Mouse (Mus musculus) hindbrain, embryonic 12.5 days (tissue): Measurements from ENCODE around the gene Vwf. TPM values are rescaled to one million over a fixed set of nuclear protein-coding genes. Genes with fewer than 3 reads are reported as not detected.
A peak's percentile ranks its signal among the peaks of the same experiment; 100 is the strongest.

Source experiments
- ATAC-seq: fragments of 200-750 bp; cut with Nextera tagmentation; 2 replicates; pipeline ENCODE4 v1.8.0; 2017; ENCODE audit warnings: moderate TSS enrichment; ENCODE audit not compliant: low FRiP score
- H3K27ac ChIP-seq: fragments of 300-500 bp; sonication (generic); 2 replicates; pipeline ENCODE4 v1.5.1; 2016; ENCODE audit warnings: mild to moderate bottlenecking
- H3K27me3 ChIP-seq: fragments of 300-500 bp; sonication (generic); 2 replicates; pipeline ENCODE4 v1.6.1; 2016; ENCODE audit warnings: mild to moderate bottlenecking
- H3K36me3 ChIP-seq: fragments of 300-500 bp; sonication (generic); 2 replicates; pipeline ENCODE4 v1.6.1; 2016; ENCODE audit warnings: mild to moderate bottlenecking
- H3K4me1 ChIP-seq: fragments of 300-500 bp; sonication (generic); 2 replicates; pipeline ENCODE4 v1.6.1; 2016
- H3K4me2 ChIP-seq: fragments of 300-500 bp; sonication (generic); replicated peaks from 2 replicates; pipeline ENCODE4 v1.6.1; 2016; ENCODE audit warnings: mild to moderate bottlenecking
- H3K4me3 ChIP-seq: fragments of 300-500 bp; sonication (generic); 2 replicates; pipeline ENCODE4 v1.5.1; 2016; ENCODE audit warnings: mild to moderate bottlenecking
- H3K9ac ChIP-seq: fragments of 300-500 bp; sonication (generic); 2 replicates; pipeline ENCODE4 v1.6.1; 2016; ENCODE audit warnings: mild to moderate bottlenecking, moderate library complexity
- H3K9me3 ChIP-seq: fragments of 300-500 bp; sonication (generic); replicated peaks from 2 replicates; pipeline ENCODE4 v1.6.1; 2016; ENCODE audit warnings: mild to moderate bottlenecking
- WGBS: fragments of 180-500 bp; shearing (Covaris S2); methylation state at CpG from one replicate; pipeline ENCODE4 v1.1.7; 2016; 5-methylcytosine and 5-hydroxymethylcytosine counted together
- polyA plus RNA-seq: library from polyadenylated mRNA; unstranded; fragments of >200 nt; fragmentation: Nextera tagmentation; extraction: Ambion mirVana; gene quantifications from 2 replicates; pipeline ENCODE4 v1.2.1, GENCODE M21; 2016

Vwf gene
- polyA plus RNA-seq, 1 experiment from 2014 or later, result 11.3 TPM

DNA sequence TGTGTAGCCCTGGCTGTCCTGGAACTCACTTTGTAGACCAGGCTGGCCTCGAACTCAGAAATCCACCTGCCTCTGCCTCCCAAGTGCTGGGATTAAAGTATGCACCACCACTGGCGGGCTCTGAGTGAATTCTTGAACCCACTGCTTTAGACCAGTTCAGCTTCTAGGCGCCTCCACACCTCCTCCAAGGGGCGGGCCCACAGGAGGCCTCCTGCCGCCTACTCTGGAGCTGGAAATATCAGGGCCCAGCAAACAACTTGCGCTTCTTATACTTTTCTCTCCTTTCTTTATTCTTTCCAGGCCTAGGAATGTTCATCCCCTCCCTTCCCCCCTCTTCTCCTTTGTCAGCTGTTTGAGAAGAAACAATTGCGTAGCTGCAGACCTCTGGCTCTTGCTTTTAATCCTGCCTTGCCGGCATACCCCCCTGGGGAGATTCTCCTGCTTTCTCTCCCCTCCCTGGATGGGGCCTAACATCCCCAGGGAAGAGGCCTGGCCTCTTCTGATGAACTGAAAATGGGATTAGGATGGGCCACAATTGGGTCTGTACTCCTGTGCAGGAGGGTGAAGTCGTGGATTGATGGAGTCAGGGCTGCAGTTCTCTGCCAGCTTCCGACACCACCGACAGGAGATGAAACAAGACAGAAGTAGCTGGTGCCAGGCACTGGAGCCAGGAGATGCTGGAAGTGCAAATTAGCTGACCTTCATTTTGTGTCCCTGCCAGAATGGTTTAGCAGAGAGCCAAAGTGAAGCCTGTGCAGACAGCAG lies 31.5 kb downstream of the Vwf start:
- ATAC-seq, result no peak; the same call in 1 of the 2 replicates
- WGBS, result 32% methylated on average over 11 of the region's 11 CpGs
- Histone ChIP-seq H3K27me3 (no peaks in the 10 kb centered on the region), H3K9ac (no peak overlapping the region), H3K4me3 (no peak overlapping the region), H3K27ac (no peak overlapping the region), H3K4me2 (no peak overlapping the region), H3K9me3 (no peaks in the 10 kb centered on the region), H3K36me3 (no peaks in the 10 kb centered on the region), H3K4me1 (peaks cover 11% of the 10 kb centered on the region)

DNA sequence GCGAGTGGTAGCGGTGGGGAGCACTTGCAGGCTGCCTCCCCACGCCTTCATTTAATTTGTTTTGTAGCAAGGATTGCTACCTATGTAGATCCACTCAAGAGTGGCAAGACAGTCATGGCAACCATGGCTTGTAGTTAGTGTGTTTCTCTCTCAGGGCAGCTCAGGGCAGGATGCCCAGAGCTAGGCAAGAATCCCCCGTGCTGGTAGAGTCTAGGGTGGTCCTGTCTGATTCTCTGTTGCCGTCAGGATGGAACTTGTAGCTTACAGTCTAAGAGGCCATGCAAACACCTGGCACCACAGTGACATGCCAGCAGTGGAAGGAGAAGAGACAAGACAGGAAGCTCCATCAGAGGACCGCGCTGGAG lies 32.1 kb downstream of the Vwf start:
- Histone ChIP-seq H3K4me1 (peaks cover 7% of the 10 kb centered on the region), H3K4me2 (no peak overlapping the region), H3K27ac (no peak overlapping the region), H3K9ac (no peak overlapping the region), H3K4me3 (no peak overlapping the region), H3K36me3 (no peaks in the 10 kb centered on the region), H3K27me3 (no peaks in the 10 kb centered on the region), H3K9me3 (no peaks in the 10 kb centered on the region)
- no peak for ATAC-seq
- 72% methylated on average over 7 of the region's 7 CpGs for WGBS

DNA sequence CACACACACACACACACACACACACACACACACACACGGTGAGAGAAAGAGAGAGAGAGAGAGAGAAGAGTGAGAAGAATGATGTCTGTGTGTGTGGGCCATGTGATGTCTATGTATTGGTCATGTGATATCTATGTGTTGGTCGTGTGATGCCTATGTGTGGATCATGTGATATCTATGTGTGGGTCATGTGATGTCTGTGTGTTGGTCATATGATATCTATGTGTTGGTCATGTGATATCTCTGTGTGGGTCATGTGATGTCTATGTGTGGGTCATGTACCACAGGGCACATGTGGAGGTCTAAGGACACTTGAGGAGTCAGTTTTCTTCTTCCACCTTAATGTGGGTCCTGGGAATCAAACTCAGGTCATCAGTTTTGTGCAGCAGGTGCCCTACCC lies 33.3 kb downstream of the Vwf start:
- Histone ChIP-seq H3K27ac (no peak overlapping the region), H3K4me3 (no peak overlapping the region), H3K9ac (no peak overlapping the region), H3K9me3 (no peaks in the 10 kb centered on the region), H3K36me3 (no peaks in the 10 kb centered on the region), H3K4me1 (peaks cover 7% of the 10 kb centered on the region), H3K27me3 (no peaks in the 10 kb centered on the region), H3K4me2 (no peak overlapping the region)
- ATAC-seq, result no peak
- 99% methylated on average over 2 of the region's 2 CpGs for WGBS

DNA sequence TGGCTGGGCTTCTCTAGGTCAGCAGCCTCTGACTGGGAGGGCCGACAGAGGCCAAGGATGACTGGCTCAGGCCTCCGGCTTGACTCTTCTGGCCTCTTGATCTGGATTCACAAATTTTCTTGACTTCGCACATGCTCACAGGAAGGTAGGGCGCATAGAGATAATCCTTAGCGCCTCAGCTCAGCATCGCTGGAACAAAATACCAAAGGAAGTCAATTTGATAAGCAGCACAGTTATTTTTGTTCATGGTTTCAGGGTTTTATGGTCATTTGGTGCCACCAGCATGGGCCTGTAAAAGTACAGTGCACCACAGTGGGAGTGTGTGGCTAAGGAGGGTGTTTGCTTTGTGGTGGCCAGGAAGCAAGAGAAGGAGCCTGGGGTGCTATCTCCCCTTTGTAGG lies 37.1 kb downstream of the Vwf start:
- Histone ChIP-seq H3K36me3 (no peaks in the 10 kb centered on the region), H3K4me2 (no peak overlapping the region), H3K9me3 (no peaks in the 10 kb centered on the region), H3K4me1 (peaks cover 12% of the 10 kb centered on the region), H3K9ac (no peak overlapping the region), H3K27ac (no peak overlapping the region), H3K4me3 (no peak overlapping the region), H3K27me3 (no peaks in the 10 kb centered on the region)
- 86% methylated on average over 6 of the region's 6 CpGs for WGBS
- ATAC-seq, result no peak

DNA sequence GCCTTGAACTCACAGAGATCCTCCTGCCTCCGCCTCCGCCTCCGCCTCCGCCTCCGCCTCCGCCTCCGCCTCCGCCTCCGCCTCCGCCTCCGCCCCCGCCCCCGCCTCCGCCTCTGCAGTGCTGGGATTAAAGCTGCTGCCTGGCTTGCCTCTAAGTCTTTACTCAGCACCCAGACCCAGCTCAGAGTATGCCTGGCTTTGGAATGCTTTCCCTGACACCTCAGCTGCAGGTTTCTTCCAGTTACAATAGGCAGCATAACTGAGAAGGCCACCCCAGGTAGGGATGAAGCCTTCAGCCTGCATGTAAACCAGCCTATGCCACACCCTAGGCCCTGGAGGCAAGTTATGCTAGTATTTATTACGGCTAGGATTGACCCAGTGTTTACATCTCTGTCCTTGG lies 37.7 kb downstream of the Vwf start:
- no peak overlapping the region for H3K4me3 ChIP-seq
- WGBS, result 95% methylated on average over 15 of the region's 15 CpGs
- H3K27ac ChIP-seq, result no peak overlapping the region
- no peak overlapping the region for H3K9ac ChIP-seq
- no peak overlapping the region for H3K4me2 ChIP-seq
- H3K4me1 ChIP-seq, result peaks cover 12% of the 10 kb centered on the region
- no peaks in the 10 kb centered on the region for H3K36me3 ChIP-seq
- ATAC-seq, result no peak
- no peaks in the 10 kb centered on the region for H3K9me3 ChIP-seq
- no peaks in the 10 kb centered on the region for H3K27me3 ChIP-seq

DNA sequence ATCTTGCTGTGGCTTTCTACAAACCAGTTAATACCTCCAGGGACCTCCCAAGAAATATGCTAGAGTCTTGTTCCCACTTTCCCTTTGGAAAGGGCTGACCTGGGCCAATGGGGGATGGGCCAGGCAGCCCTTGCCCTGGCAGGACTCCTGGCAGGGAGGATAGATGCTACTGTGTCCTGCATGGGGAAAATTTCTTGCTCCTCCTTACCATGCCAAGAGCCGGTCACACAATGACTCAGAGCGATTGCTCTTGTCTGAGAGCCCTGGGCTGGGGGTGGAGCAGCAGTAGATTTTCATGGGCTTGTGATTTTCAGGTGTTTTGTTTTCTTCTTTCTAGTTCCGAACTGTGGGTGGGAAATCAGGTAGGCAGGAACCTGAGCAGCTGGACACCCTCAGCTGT lies 39.0 kb downstream of the Vwf start:
- WGBS, result 55% methylated on average over 3 of the region's 3 CpGs
- H3K27ac ChIP-seq, result no peak overlapping the region
- H3K4me2 ChIP-seq, result no peak overlapping the region
- no peak overlapping the region for H3K9ac ChIP-seq
- ATAC-seq, result no peak
- peaks cover 12% of the 10 kb centered on the region for H3K4me1 ChIP-seq
- H3K27me3 ChIP-seq, result no peaks in the 10 kb centered on the region
- H3K4me3 ChIP-seq, result no peak overlapping the region
- no peaks in the 10 kb centered on the region for H3K36me3 ChIP-seq
- no peaks in the 10 kb centered on the region for H3K9me3 ChIP-seq

DNA sequence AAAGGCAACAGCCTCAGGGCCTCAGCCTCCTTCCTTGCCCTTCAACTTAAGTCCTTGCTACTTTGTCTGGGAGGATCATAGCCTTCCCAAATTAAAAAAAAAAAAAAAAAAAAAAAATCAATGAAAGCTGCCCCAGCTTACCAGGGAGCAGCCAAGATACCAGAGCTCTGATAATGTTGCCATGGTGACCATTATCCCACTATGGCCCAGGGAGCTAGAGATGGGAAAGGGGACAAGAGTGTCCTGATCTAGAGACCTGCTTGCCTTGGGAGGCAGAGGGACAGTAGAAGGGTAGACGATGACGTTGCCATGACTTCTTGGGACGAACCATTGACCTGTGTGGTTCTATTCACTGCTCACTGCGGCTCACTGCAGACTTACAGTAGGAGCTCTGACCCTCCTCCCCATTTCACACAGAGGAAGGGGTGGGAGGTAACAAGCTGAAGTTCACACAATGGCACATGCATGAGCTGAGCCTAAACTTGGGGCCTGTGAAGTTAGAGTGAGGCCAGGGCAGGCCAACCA lies 39.5 kb downstream of the Vwf start:
- H3K36me3 ChIP-seq, result no peaks in the 10 kb centered on the region
- H3K4me3 ChIP-seq, result no peak overlapping the region
- H3K9me3 ChIP-seq, result no peaks in the 10 kb centered on the region
- H3K4me2 ChIP-seq, result no peak overlapping the region
- 74% methylated on average over 4 of the region's 4 CpGs for WGBS
- no peaks in the 10 kb centered on the region for H3K27me3 ChIP-seq
- peaks cover 12% of the 10 kb centered on the region for H3K4me1 ChIP-seq
- H3K9ac ChIP-seq, result no peak overlapping the region
- H3K27ac ChIP-seq, result no peak overlapping the region
- ATAC-seq, result 0 out of 2 replicates have a peak, but pooled peaks have one; percentile 20

DNA sequence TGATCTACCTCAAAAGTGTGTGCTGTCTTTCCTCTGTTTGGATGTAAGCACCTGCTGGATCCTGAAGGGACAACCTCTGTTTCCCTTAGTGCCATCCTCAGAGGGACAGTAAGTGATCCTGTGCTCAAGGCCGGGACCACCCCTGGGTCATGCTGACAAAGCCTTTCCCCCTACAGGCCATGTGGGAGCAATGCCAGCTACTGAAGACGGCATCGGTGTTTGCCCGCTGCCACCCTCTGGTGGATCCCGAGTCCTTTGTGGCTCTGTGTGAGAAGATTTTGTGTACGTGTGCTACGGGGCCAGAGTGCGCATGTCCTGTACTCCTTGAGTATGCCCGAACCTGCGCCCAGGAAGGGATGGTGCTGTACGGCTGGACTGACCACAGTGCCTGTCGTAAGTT lies 41.7 kb downstream of the Vwf start:
- Histone ChIP-seq H3K4me1 (peaks cover 12% of the 10 kb centered on the region), H3K9me3 (no peaks in the 10 kb centered on the region), H3K36me3 (no peaks in the 10 kb centered on the region), H3K4me3 (no peak overlapping the region), H3K4me2 (no peak overlapping the region), H3K27me3 (no peaks in the 10 kb centered on the region), H3K9ac (no peak overlapping the region), H3K27ac (no peak overlapping the region)
- 86% methylated on average over 12 of the region's 12 CpGs for WGBS
- ATAC-seq, result no peak; the same call in 1 of the 2 replicates

DNA sequence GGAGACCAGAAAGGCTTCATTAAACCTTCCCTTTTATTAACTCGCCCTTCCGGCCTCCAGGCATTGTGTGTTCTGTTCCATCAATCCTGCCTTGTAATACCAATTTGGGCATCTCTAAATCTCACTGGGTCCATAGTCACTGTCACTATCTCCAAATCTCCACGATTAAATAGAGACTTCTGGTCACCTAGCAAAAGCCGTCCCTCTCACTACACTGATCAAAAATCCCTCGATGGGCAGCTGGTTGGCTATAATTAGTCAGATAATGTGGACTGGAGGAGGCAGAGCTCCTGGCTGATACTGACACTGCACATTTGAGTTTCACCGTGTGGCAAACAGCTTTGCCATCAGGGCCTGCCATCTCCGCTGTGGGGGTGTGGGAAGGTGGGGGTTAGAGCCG lies 42.5 kb downstream of the Vwf start:
- Histone ChIP-seq H3K27ac (no peak overlapping the region), H3K9me3 (no peaks in the 10 kb centered on the region), H3K4me2 (no peak overlapping the region), H3K4me3 (no peak overlapping the region), H3K4me1 (peaks cover 12% of the 10 kb centered on the region), H3K9ac (no peak overlapping the region), H3K36me3 (no peaks in the 10 kb centered on the region), H3K27me3 (no peaks in the 10 kb centered on the region)
- ATAC-seq, result no peak
- WGBS, result 73% methylated on average over 8 of the region's 8 CpGs

DNA sequence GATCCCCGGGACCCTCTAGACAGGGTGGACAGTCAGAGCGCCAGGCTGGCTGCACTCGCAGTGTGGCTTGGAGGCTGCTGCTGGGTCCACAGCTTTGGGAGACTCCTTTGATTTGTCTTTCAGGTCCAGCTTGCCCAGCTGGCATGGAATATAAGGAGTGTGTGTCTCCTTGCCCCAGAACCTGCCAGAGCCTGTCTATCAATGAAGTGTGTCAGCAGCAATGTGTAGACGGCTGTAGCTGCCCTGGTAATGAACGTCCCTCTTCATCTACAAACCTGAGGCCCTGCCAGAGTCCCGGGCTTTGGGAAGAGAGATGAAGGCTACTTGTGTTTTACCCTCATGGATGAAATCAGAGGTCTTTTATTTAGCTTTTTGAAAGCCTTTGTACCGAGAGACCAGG lies 43.5 kb downstream of the Vwf start:
- Histone ChIP-seq H3K27me3 (no peaks in the 10 kb centered on the region), H3K9me3 (no peaks in the 10 kb centered on the region), H3K27ac (no peak overlapping the region), H3K4me1 (peaks cover 11% of the 10 kb centered on the region), H3K36me3 (no peaks in the 10 kb centered on the region), H3K4me3 (no peak overlapping the region), H3K4me2 (no peak overlapping the region), H3K9ac (no peak overlapping the region)
- WGBS, result 83% methylated on average over 7 of the region's 7 CpGs
- no peak for ATAC-seq

DNA sequence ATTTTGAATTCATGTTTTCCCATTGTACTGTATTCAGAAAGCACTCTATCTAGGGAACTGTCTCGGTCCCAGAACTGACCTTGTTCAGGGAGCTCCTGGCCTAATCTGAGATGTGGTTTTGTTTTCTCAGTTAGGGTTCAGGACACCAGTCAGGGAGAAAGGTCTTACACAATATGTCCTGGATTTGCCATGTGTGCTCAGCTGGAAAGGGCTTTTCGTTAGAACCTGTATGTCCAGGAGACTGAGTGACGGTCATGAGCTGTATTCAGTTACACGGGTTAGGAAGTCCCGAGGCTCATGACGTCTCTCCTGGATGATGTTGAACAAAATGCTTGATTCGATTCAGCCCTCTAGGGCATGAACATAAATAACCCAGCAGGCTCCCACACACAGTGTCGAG lies 43.9 kb downstream of the Vwf start:
- H3K4me2 ChIP-seq, result no peak overlapping the region
- H3K9me3 ChIP-seq, result no peaks in the 10 kb centered on the region
- no peak overlapping the region for H3K27ac ChIP-seq
- no peaks in the 10 kb centered on the region for H3K27me3 ChIP-seq
- peaks cover 8% of the 10 kb centered on the region for H3K4me1 ChIP-seq
- no peak overlapping the region for H3K4me3 ChIP-seq
- H3K36me3 ChIP-seq, result no peaks in the 10 kb centered on the region
- ATAC-seq, result no peak
- 55% methylated on average over 8 of the region's 8 CpGs for WGBS
- H3K9ac ChIP-seq, result no peak overlapping the region

DNA sequence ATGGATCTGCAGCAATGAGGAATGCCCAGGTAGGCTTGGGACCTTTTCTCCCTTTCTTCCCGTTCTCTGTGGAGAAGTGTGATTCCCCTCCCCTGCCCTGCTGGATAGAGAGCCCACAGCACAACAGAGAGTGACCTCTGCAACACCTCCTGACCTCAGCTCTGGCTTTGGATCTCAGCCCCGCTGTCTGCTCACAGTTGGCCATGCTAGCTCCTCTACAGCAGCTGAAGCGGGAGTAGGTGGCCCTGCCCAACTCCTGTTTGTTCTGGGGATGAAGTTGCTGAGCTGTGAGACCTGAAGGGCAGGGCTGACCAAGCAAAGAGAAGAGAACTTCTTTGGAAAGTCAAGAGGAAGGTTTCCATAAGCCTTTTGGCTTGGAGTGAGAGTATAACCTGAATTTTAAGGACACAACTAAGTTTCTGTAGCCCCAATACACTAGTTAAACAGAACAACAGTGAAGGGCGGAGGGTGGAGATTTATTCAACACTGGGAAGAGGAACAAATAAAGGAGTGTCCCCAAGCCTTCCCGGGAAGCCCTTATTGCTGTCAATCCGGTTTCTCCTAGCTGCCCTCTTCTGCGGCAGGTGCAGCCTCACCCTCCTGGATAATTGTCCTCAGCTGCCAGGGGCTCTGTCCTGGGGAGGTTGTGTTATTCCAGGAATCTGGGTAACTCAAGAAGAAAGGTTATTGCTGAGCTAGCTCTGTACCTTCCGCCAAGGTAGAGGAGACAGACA lies 45.2 kb downstream of the Vwf start:
- ATAC-seq, result no peak
- Histone ChIP-seq H3K9me3 (no peaks in the 10 kb centered on the region), H3K4me1 (no peaks in the 10 kb centered on the region), H3K27me3 (no peaks in the 10 kb centered on the region), H3K4me2 (no peak overlapping the region), H3K36me3 (no peaks in the 10 kb centered on the region), H3K27ac (no peak overlapping the region), H3K9ac (no peak overlapping the region), H3K4me3 (no peak overlapping the region)
- 65% methylated on average over 8 of the region's 8 CpGs for WGBS

DNA sequence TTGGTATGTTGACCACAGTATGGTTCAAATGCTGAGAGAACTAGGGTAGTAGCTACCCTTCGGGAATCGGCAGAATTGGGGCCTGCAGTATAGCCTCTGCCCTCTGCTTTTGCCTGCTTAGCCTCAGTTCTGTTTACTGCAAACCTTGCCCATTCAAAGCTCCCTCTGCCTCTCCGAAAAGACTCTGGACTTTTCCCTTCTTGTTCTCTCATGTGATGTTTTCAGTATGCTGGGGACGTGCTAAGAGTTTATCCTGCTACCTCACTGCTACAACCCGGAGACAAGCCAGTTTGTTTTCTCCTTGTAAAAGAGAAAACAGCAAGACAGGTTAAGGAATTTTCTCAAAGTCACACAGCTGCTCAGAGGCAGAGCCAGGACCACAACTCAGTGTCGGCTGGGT lies 46.0 kb downstream of the Vwf start:
- Histone ChIP-seq H3K4me3 (no peak overlapping the region), H3K4me1 (no peaks in the 10 kb centered on the region), H3K9ac (no peak overlapping the region), H3K4me2 (no peak overlapping the region), H3K27me3 (no peaks in the 10 kb centered on the region), H3K27ac (no peak overlapping the region), H3K9me3 (no peaks in the 10 kb centered on the region), H3K36me3 (no peaks in the 10 kb centered on the region)
- ATAC-seq, result no peak
- WGBS, result 92% methylated on average over 6 of the region's 6 CpGs
